Mouse (Mus musculus) heart, adult 18-20 months (tissue): ENCODE results near the gene Lsg1. TPM values are rescaled to one million over a fixed set of nuclear protein-coding genes. Genes with fewer than 3 reads are reported as not detected.
A peak's percentile ranks its signal among the peaks of the same experiment; 100 is the strongest.

Experiments
- DNase-seq, 2 experiments: peaks; one replicate each; pipeline ENCODE4 v3.0.0; 2021 to 2022; ENCODE audit warnings: mixed read lengths in 1 of 2
- total RNA-seq, 2 experiments: library from RNA; stranded (reverse); gene quantifications; 2 replicates each; pipeline ENCODE4 v1.2.3; 2021

Lsg1 gene
- total RNA-seq, 2 experiments from 2014 or later: 19.5 to 23.4 TPM

- DNase-seq: peak; percentile 72 to 81
Observed at GRCm38 (mm10) chr16:30601046-30601832, 13.8 kb upstream of the Lsg1 start.

- DNase-seq: peak; percentile 81 to 85
Observed at GRCm38 (mm10) chr16:30600431-30601045, 13.1 kb upstream of the Lsg1 start.

- DNase-seq: peak; percentile 97 to 98
Observed at GRCm38 (mm10) chr16:30599491-30600268, 12.3 kb upstream of the Lsg1 start, which contains the start of gene Fam43a. Fam43a (plus strand) TSS chr16:30599723.

GRCm38 (mm10) chr16:30596959-30597681, 9.7 kb upstream of the Lsg1 start:
- DNase-seq: peak; percentile 87 to 98

GRCm38 (mm10) chr16:30595835-30596557, 8.6 kb upstream of the Lsg1 start:
- DNase-seq: no peak

- DNase-seq: no peak
Observed at GRCm38 (mm10) chr16:30595356-30595755, 8.0 kb upstream of the Lsg1 start.

GRCm38 (mm10) chr16:30591990-30592389, 4.6 kb upstream of the Lsg1 start:
- no peak for DNase-seq

- peak in 1 of 2 experiments; percentile 18 for DNase-seq
Observed at GRCm38 (mm10) chr16:30590264-30591209, 3.1 kb upstream of the Lsg1 start.

- DNase-seq: no peak
Observed at GRCm38 (mm10) chr16:30586935-30587493, 378 bp downstream of the Lsg1 start.

GRCm38 (mm10) chr16:30580765-30581164, 6.6 kb downstream of the Lsg1 start:
- DNase-seq: no peak

GRCm38 (mm10) chr16:30576392-30576791, 11.0 kb downstream of the Lsg1 start:
- no peak for DNase-seq

GRCm38 (mm10) chr16:30575815-30576214, 11.6 kb downstream of the Lsg1 start:
- DNase-seq: no peak

- peak in 1 of 2 experiments; percentile 25 for DNase-seq
Observed at GRCm38 (mm10) chr16:30572239-30572638, 15.2 kb downstream of the Lsg1 start.

GRCm38 (mm10) chr16:30571378-30571777, 16.0 kb downstream of the Lsg1 start:
- DNase-seq: no peak

GRCm38 (mm10) chr16:30570173-30570572, 17.2 kb downstream of the Lsg1 start:
- no peak for DNase-seq

- DNase-seq: no peak
Observed at GRCm38 (mm10) chr16:30565631-30566030, 21.8 kb downstream of the Lsg1 start.

- DNase-seq: no peak
Observed at GRCm38 (mm10) chr16:30560601-30561000, 26.8 kb downstream of the Lsg1 start.

GRCm38 (mm10) chr16:30559312-30559992, 27.9 kb downstream of the Lsg1 start:
- DNase-seq: no peak

GRCm38 (mm10) chr16:30554109-30554508, 33.3 kb downstream of the Lsg1 start:
- DNase-seq: no peak
